Mouse (Mus musculus): ENCODE results near the gene Adgrb2.

Gene Adgrb2

DNA sequence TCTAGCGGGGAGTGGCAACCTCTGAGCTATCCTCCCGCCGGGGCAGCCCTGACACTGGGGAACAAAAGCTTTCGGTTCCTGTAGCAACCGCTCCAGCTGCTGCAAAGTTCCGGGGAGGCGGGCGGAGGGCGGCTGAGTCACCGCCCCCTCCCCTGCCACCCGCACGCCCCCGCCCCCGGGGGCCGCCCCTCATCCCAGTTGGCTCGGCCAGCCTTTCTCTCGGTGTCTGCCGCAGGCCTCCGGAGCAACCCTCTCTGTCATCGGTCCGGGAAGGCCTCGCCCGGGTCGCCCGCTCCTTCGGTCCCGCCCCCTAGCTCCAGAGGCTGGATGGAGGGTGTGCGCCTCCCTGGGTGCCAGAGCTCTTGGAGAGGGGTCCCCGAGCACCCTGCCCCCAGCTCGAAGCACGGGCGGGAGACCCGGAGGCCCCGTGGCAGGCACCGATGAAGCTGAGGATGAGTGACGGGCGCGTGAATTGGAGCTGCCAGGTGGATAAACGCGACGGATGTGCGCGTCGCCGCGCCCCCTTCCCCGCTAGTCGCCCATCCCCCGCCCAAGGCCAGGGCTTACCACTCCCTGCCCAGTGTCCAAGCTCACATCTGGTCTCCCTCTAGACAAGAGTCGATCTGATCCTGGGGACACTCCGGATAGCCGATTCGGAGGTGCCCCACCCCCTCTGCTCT lies 3.3 kb downstream of the Adgrb2 start:
- DNase-seq: peak; percentile 64

- no peak for DNase-seq
Observed at GRCm38 (mm10) chr4:129989925-129990324, 5.3 kb downstream of the Adgrb2 start.

DNA sequence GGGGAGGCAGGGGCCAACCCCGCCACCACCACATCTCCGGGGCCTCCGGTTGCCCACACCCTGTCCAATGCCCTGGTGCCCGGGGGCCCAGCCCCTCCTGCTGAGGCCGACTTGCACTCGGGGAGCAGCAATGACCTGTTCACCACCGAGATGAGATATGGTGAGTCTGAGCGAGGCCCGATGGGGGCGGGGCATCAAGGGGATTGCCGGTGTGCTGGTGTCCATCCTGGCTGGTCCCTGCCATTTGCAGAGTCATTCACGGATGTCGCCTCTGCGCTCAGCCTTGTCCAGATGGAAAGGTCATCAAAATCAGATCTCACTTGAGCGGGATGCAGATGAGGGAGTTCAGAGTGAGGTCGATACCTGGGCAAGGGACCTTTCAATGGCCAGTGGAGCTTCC lies 8.1 kb downstream of the Adgrb2 start:
- no peak for DNase-seq

- no peak for DNase-seq
Observed at GRCm38 (mm10) chr4:129993213-129993612, 8.5 kb downstream of the Adgrb2 start.

- DNase-seq: no peak
Observed at GRCm38 (mm10) chr4:129993944-129994695, 9.4 kb downstream of the Adgrb2 start.

DNA sequence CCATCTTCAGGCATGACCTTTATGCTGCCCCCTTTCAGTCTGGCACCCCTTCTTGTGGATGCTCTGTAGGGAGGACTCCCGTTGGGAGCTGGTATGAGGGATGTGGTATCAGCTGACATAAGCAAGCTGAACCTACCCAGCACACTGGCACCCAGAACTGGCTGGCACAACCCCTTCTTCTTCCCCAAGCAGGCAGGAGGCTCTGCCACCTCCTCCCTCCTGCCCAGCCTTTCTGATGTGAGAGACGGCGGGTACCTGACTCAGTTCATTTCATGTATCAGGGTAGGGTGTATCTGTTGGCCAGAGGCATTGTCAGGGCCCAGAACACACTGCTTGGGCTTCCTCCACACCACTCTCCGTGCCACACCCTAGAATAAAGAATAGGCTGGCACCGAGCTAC lies 10.1 kb downstream of the Adgrb2 start:
- DNase-seq: no peak

GRCm38 (mm10) chr4:129995255-129995654 lies 10.6 kb downstream of the Adgrb2 start:
- no peak for DNase-seq

GRCm38 (mm10) chr4:129996015-129996414 lies 11.3 kb downstream of the Adgrb2 start:
- peak; percentile 17 to 28 for DNase-seq

DNA sequence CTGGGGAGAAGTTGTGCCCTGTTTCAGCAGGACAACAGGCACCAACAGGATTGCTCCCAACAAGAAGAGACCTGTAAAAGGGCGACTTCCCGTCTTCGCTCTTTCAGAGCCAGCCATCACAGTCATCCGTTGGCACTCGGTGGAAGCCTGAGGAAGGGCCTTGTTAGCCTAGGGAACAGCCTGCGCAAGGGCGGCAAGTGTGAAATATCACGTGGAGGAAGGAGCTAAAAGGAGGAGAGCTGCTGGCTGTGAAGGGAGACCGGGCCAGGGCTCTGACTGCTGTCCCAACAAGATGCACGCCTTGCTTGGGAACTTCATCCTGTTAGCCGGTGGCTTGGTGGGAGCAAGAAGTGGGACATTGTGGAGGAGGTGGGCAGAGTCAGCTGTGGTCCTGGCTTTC lies 13.5 kb downstream of the Adgrb2 start:
- DNase-seq: no peak

- no peak for DNase-seq
Observed at GRCm38 (mm10) chr4:130001710-130002109, 17.0 kb downstream of the Adgrb2 start.

DNA sequence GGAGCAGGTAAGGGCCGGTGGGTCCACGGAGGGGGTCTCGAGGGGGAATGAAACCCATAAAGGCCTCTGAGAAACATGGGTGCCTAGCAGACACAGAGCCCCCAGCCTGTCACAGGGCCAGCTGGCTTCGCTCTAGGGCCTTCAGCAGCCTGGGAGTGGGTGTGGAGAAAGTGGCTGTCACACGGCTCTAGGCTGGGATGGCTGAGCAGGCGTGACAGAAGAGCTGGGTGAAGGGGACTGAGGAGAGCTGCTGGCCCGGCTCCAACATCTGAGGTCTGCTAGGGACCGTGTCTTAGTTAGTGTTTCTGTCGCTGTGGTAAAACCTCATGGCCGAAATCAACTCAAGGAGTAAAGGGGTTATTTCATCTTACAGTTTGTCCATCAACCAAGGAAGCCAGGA lies 17.5 kb downstream of the Adgrb2 start:
- DNase-seq: no peak

GRCm38 (mm10) chr4:130005593-130005992 lies 20.9 kb downstream of the Adgrb2 start:
- peak; percentile 32 to 49 for DNase-seq

GRCm38 (mm10) chr4:130006533-130006932 lies 21.9 kb downstream of the Adgrb2 start:
- DNase-seq: peak; percentile 22 to 32

DNA sequence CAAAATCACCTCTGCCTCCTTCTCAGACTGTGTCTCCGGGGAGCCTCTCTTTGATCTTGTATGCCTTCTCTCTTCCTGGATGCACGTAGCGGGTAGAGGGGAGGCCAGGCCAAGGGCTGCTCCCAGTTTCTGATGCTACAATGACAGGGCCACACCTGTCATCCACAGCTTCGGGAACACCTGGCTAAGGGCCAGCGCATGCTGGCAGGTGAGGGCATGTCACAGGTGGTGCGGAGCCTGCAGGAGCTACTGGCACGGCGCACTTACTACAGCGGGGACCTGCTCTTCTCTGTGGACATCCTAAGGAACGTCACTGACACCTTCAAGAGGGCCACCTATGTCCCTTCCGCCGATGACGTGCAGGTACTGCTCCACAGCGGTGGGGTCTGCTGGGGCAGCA lies 24.4 kb downstream of the Adgrb2 start:
- DNase-seq: no peak

- no peak for DNase-seq
Observed at GRCm38 (mm10) chr4:130010723-130011122, 26.1 kb downstream of the Adgrb2 start.

DNA sequence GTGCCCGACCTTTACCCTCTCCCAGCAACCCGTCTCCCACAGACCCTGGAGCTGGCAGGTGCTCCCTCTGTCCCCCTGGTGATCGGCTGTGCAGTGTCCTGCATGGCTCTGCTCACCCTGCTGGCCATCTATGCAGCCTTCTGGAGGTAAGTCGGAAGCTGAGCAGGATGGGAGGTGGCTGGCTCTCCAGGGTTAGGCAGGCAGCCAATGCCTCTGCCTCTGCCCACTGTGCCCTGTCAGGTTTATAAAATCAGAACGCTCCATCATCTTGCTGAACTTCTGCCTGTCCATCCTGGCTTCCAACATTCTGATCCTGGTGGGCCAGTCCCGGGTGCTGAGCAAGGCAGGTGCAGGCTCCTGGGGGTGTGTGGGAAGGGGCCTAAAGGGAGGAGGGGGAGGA lies 27.6 kb downstream of the Adgrb2 start:
- DNase-seq: no peak

- DNase-seq: no peak
Observed at GRCm38 (mm10) chr4:130013111-130013510, 28.4 kb downstream of the Adgrb2 start.

DNA sequence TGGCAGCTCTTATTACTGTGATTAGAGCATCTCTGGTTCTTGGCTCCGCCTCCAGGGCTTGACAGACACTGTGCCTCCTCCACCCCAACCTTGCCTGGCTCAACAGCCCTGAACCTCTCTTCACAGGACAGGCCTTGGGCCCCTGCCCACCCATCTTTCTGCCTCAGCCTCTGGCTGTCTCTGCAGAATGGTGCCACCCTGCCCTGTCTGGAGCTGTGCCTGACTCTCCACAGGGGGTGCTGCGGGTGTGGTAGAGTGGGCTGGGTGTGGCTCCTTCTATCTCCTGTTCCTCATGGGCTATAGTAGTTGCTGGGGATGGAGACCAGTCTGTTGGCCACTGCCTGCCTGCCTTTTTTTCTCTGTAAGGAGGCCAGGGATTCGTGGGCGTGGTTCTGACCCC lies 31.3 kb downstream of the Adgrb2 start:
- DNase-seq: no peak

DNA sequence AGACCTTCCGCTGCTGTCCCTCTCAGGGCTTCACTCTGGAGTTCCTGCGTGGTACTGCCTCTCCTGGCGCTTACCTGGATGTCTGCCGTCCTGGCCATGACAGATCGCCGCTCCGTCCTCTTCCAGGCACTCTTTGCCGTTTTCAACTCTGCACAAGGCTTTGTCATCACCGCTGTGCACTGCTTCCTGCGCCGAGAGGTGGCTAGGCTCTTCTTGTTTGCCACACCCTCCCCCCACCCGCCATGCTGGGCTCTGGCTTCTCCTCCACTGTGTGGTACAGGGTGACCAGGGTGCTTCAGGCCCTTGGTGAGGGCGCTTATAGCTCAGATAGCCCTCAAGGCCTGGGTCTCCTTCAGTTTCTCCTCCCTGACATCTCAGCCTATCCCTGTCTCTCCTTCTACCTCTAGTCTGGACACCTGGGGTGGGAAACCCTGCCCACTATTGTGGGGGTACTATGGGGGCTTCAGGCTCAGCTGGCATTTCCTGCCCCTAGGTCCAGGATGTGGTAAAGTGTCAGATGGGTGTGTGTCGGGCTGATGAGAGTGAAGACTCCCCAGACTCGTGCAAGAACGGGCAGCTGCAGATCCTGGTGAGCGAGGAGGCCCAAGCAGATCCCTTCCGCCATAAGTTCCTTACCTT lies 32.5 kb downstream of the Adgrb2 start:
- no peak for DNase-seq

DNA sequence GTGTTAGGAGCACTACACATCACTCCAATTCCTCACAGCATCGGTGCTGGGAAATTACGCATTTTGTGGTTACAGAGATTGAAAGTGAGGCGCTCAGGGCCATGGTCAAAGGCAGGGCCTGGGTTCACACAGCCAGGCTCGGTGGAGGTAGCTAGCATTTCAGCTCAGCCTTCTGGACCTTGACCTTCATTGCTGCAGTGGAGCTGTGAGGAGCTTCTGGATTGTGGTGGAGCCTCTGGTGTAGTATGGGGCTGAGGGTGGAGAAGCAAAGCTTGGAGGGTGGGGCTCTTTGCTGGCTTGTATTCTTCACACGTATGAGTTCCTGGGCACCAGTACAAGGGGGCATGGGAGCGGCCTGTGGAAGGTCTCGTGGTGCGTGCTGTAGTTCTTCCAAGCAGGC lies 38.3 kb downstream of the Adgrb2 start:
- DNase-seq: no peak

DNA sequence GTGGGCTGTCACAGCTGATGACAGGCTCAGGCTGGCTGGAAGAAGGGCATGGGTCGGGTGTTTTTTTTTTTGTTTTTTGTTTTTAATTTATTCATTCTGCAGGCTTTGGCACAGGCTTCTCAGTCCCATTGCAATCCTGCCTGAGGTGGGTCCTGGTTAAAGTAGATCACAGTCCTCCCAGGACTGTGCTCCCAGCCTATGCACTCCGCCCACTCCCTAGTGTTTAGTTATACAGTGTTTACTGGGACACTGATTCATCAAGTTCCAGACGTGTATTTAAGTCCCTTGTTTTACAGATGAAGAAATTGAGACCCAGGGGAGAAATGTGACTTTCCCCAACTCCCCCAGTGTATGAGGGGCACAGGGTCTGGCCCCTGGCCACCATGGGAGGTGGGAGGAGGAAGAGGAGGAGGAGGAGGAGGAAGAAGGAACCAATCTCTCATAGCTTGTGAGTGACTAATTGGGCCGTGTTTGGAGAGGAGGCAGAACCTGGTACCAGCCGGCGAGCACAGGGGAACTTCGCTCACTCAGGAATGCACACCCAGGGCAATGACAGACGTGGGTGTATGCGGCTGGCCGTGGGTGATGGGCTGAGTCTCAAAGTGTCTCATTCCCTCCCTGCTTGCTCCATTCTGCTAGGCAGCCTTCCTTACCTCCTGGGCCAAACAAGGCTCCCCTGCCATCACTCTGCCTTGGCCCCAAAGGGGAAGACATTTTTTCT lies 39.0 kb downstream of the Adgrb2 start:
- no peak for DNase-seq

- DNase-seq: no peak
Observed at GRCm38 (mm10) chr4:130025544-130025943, 40.9 kb downstream of the Adgrb2 start.

- DNase-seq: no peak
Observed at GRCm38 (mm10) chr4:130031146-130031545, 46.5 kb downstream of the Adgrb2 start.

Data from B cell, adult 2 months (primary cell).